Mouse (Mus musculus) forebrain, embryonic 16.5 days (tissue): ENCODE measurements around the gene Zfp263. TPM values are rescaled to one million over a fixed set of nuclear protein-coding genes. Genes with fewer than 3 reads are reported as not detected.

Source experiments
- ATAC-seq: fragments of 200-750 bp; cut with Nextera tagmentation; 2 replicates; pipeline ENCODE4 v1.8.0; 2017; ENCODE audit warnings: mild to moderate bottlenecking, moderate library complexity
- H3K27ac ChIP-seq: fragments of 300-500 bp; sonication (generic); 2 replicates; pipeline ENCODE4 v1.5.1; 2014; ENCODE audit warnings: low read length, control low read depth
- H3K27me3 ChIP-seq: fragments of 300-500 bp; sonication (generic); replicated peaks from 2 replicates; pipeline ENCODE4 v1.6.1; 2014; ENCODE audit warnings: low read length; ENCODE audit not compliant: control insufficient read depth, insufficient read depth
- H3K36me3 ChIP-seq: fragments of 300-500 bp; sonication (generic); 2 replicates; pipeline ENCODE4 v1.6.1; 2014; ENCODE audit not compliant: control insufficient read depth, insufficient read depth
- H3K4me1 ChIP-seq: fragments of 300-500 bp; sonication (generic); replicated peaks from 2 replicates; pipeline ENCODE4 v1.6.1; 2014; ENCODE audit warnings: low read length; ENCODE audit not compliant: control insufficient read depth, insufficient read depth
- H3K4me2 ChIP-seq: fragments of 300-500 bp; sonication (generic); 2 replicates; pipeline ENCODE4 v1.6.1; 2014; ENCODE audit warnings: mild to moderate bottlenecking, low read length, control low read depth
- H3K4me3 ChIP-seq: fragments of 300-500 bp; sonication (generic); replicated peaks from 2 replicates; pipeline ENCODE4 v1.5.1; 2014; ENCODE audit warnings: mild to moderate bottlenecking, low read length, control low read depth
- H3K9ac ChIP-seq: fragments of 300-500 bp; sonication (generic); replicated peaks from 2 replicates; pipeline ENCODE4 v1.6.1; 2014; ENCODE audit warnings: low read depth, low read length, control low read depth
- H3K9me3 ChIP-seq: fragments of 300-500 bp; sonication (generic); 2 replicates; pipeline ENCODE4 v1.6.1; 2016; ENCODE audit warnings: low read length; ENCODE audit not compliant: control insufficient read depth
- WGBS: fragments of 180-500 bp; shearing (Covaris S2); extraction: QIAGEN DNeasy Blood & Tissue Kit; methylation state at CpG from one replicate; pipeline ENCODE4 v1.1.7; 2014; 5-methylcytosine and 5-hydroxymethylcytosine counted together
- polyA plus RNA-seq: library from polyadenylated mRNA; unstranded; fragments of >200 nt; fragmentation: Nextera tagmentation; extraction: Ambion mirVana; gene quantifications from 2 replicates; pipeline ENCODE4 v1.2.1, GENCODE M21; 2015

The Zfp263 gene
- polyA plus RNA-seq, 1 experiment from 2014 or later, result 67.6 TPM

GRCm38 (mm10) chr16:3733198-3733732 is 10.6 kb upstream of the Zfp263 start:
- no peaks in the 10 kb centered on the region for H3K4me1 ChIP-seq
- H3K27me3 ChIP-seq, result no peaks in the 10 kb centered on the region
- no peaks in the 10 kb centered on the region for H3K9me3 ChIP-seq
- no peaks in the 10 kb centered on the region for H3K36me3 ChIP-seq
- no peak overlapping the region for H3K27ac ChIP-seq
- no peak for ATAC-seq
- H3K9ac ChIP-seq, result no peak overlapping the region
- H3K4me3 ChIP-seq, result no peak overlapping the region
- 80% methylated on average over 1 of the region's 1 CpGs for WGBS
- no peak overlapping the region for H3K4me2 ChIP-seq

- Histone ChIP-seq H3K4me3 (no peak overlapping the region; the same call in 1 of the 2 replicates), H3K9ac (no peak overlapping the region), H3K4me1 (peaks cover 26% of the 10 kb centered on the region), H3K4me2 (no peak overlapping the region), H3K36me3 (peaks cover 11% of the 10 kb centered on the region), H3K27ac (no peak overlapping the region), H3K9me3 (no peaks in the 10 kb centered on the region), H3K27me3 (no peaks in the 10 kb centered on the region)
- no peak for ATAC-seq
- 97% methylated on average over 6 of the region's 6 CpGs for WGBS
Measured at GRCm38 (mm10) chr16:3742466-3742865, 1.4 kb upstream of the Zfp263 start.

GRCm38 (mm10) chr16:3744186-3744700 is 350 bp downstream of the Zfp263 start:
- no peak; the same call in 1 of the 2 replicates for ATAC-seq
- H3K9me3 ChIP-seq, result peaks cover 12% of the 10 kb centered on the region
- WGBS, result 1% methylated on average over 32 of the region's 32 CpGs

GRCm38 (mm10) chr16:3745656-3746055 is 1.8 kb downstream of the Zfp263 start:
- Histone ChIP-seq H3K4me1 (peaks cover 26% of the 10 kb centered on the region), H3K27ac (no peak overlapping the region), H3K9ac (no peak overlapping the region), H3K4me3 (no peak overlapping the region; the same call in 1 of the 2 replicates), H3K27me3 (no peaks in the 10 kb centered on the region), H3K36me3 (peaks cover 40% of the 10 kb centered on the region), H3K9me3 (peaks cover 24% of the 10 kb centered on the region), H3K4me2 (peak overlapping the region; percentile 94)
- 93% methylated on average over 4 of the region's 4 CpGs for WGBS
- ATAC-seq, result no peak

More at GRCm38 (mm10) chr16:3744186-3744700, 350 bp downstream of the Zfp263 start:
- peak overlapping the region; percentile 85 for H3K27ac ChIP-seq
- H3K27me3 ChIP-seq, result no peaks in the 10 kb centered on the region
- peaks cover 26% of the 10 kb centered on the region for H3K4me1 ChIP-seq
- H3K36me3 ChIP-seq, result peaks cover 26% of the 10 kb centered on the region
- H3K4me2 ChIP-seq, result peak overlapping the region; percentile 94
- peak overlapping the region; percentile 85 for H3K4me3 ChIP-seq
- peak overlapping the region; percentile 85 for H3K9ac ChIP-seq

- H3K4me2 ChIP-seq, result no peak overlapping the region
- H3K36me3 ChIP-seq, result peaks cover 55% of the 10 kb centered on the region
- peaks cover 20% of the 10 kb centered on the region for H3K4me1 ChIP-seq
- H3K4me3 ChIP-seq, result no peak overlapping the region
- H3K9ac ChIP-seq, result no peak overlapping the region
- H3K27ac ChIP-seq, result no peak overlapping the region
- 95% methylated on average over 3 of the region's 3 CpGs for WGBS
- H3K9me3 ChIP-seq, result peaks cover 24% of the 10 kb centered on the region
- ATAC-seq, result no peak
- H3K27me3 ChIP-seq, result no peaks in the 10 kb centered on the region
Measured at GRCm38 (mm10) chr16:3748976-3749375, 5.1 kb downstream of the Zfp263 start.

- no peak overlapping the region for H3K4me3 ChIP-seq
- no peak overlapping the region for H3K4me2 ChIP-seq
- no peak for ATAC-seq
- WGBS, result 97% methylated on average over 4 of the region's 4 CpGs
- H3K27ac ChIP-seq, result no peak overlapping the region
- H3K4me1 ChIP-seq, result no peaks in the 10 kb centered on the region
- H3K9ac ChIP-seq, result no peak overlapping the region
- no peaks in the 10 kb centered on the region for H3K36me3 ChIP-seq
- H3K27me3 ChIP-seq, result no peaks in the 10 kb centered on the region
- no peaks in the 10 kb centered on the region for H3K9me3 ChIP-seq
Measured at GRCm38 (mm10) chr16:3771603-3772002, 27.7 kb downstream of the Zfp263 start.

- no peaks in the 10 kb centered on the region for H3K36me3 ChIP-seq
- WGBS, result 85% methylated on average over 3 of the region's 3 CpGs
Measured at GRCm38 (mm10) chr16:3776365-3776764, 32.5 kb downstream of the Zfp263 start.

GRCm38 (mm10) chr16:3777986-3778385 is 34.1 kb downstream of the Zfp263 start:
- no peaks in the 10 kb centered on the region for H3K27me3 ChIP-seq
- no peak overlapping the region for H3K4me3 ChIP-seq
- WGBS, result 66% methylated on average over 3 of the region's 3 CpGs
- no peak overlapping the region for H3K27ac ChIP-seq
- no peak for ATAC-seq
- no peak overlapping the region for H3K9ac ChIP-seq
- H3K4me2 ChIP-seq, result no peak overlapping the region
- H3K4me1 ChIP-seq, result no peaks in the 10 kb centered on the region
- H3K9me3 ChIP-seq, result no peaks in the 10 kb centered on the region
- no peaks in the 10 kb centered on the region for H3K36me3 ChIP-seq

More at GRCm38 (mm10) chr16:3776365-3776764, 32.5 kb downstream of the Zfp263 start:
- Histone ChIP-seq H3K27me3 (no peaks in the 10 kb centered on the region), H3K4me2 (no peak overlapping the region), H3K9ac (no peak overlapping the region), H3K27ac (no peak overlapping the region), H3K4me1 (no peaks in the 10 kb centered on the region), H3K4me3 (no peak overlapping the region), H3K9me3 (no peaks in the 10 kb centered on the region)
- no peak for ATAC-seq

- ATAC-seq, result no peak
- Histone ChIP-seq H3K4me3 (no peak overlapping the region), H3K27me3 (no peaks in the 10 kb centered on the region), H3K9ac (no peak overlapping the region), H3K9me3 (no peaks in the 10 kb centered on the region), H3K36me3 (no peaks in the 10 kb centered on the region), H3K4me1 (no peaks in the 10 kb centered on the region), H3K4me2 (no peak overlapping the region), H3K27ac (no peak overlapping the region)
Measured at GRCm38 (mm10) chr16:3781237-3781636, 37.3 kb downstream of the Zfp263 start.

- H3K27me3 ChIP-seq, result no peaks in the 10 kb centered on the region
- H3K9me3 ChIP-seq, result no peaks in the 10 kb centered on the region
- H3K36me3 ChIP-seq, result no peaks in the 10 kb centered on the region
- no peak overlapping the region for H3K4me2 ChIP-seq
- H3K9ac ChIP-seq, result no peak overlapping the region
- no peaks in the 10 kb centered on the region for H3K4me1 ChIP-seq
- no peak overlapping the region for H3K4me3 ChIP-seq
- no peak for ATAC-seq
- H3K27ac ChIP-seq, result no peak overlapping the region
Measured at GRCm38 (mm10) chr16:3788394-3788793, 44.5 kb downstream of the Zfp263 start.
